7 mouse cellular contexts compared by ENCODE assay signal in genomic region chr13:14522906-14523269, GRCm38 (mm10). TPM values are rescaled to one million over a fixed set of nuclear protein-coding genes. Genes with fewer than 3 reads are reported as not detected.
DNase-seq lines count a peak whose midpoint lies in the region; ATAC-seq lines count a peak whose summit lies in the region.

Gene Hecw1, minus strand, starts transcription at chr13:14523228.

- H3K27ac ChIP-seq in forebrain, embryonic 13.5 days = peak within 1 kb of the TSS; percentile 83

- ATAC-seq in megakaryocyte, adult 5-6 weeks (ENCODE audit: poor library complexity, severe bottlenecking) = no peak
- ATAC-seq in forebrain, embryonic 13.5 days = peak; percentile 91

- peak within 1 kb of the TSS; percentile 85 for H3K4me3 ChIP-seq in megakaryocyte, embryonic 14.5 days (replicated peaks)
- H3K4me3 ChIP-seq in forebrain, embryonic 13.5 days = peak within 1 kb of the TSS; percentile 55

- WGBS in forebrain, embryonic 13.5 days = under 1% methylated on average over 13 of the region's 15 CpGs

- intact Hi-C loops in gastrocnemius, postnatal 14 days (cut with DNase I; ENCODE audit: low total_unique reads) = no loop called here

- H3K9me3 ChIP-seq in megakaryocyte, embryonic 14.5 days = peaks cover 13% of the 10 kb centered on the region
- H3K9me3 ChIP-seq in forebrain, embryonic 13.5 days (replicated peaks) = no peaks in the 10 kb centered on the region

- H3K4me2 ChIP-seq in forebrain, embryonic 13.5 days = peak within 1 kb of the TSS; percentile 80

- peak in 1 of 2 experiments; percentile 64 for DNase-seq in layer of hippocampus, adult 8-10 months (ENCODE audit: low spot score in 2 of 2)
- DNase-seq in mesoderm, embryonic 11.5 days (ENCODE audit: low read depth, low spot score) = peak; percentile 47
- peak; percentile 44 for DNase-seq in testis, postnatal 10 days (ENCODE audit: low spot score)
- DNase-seq in gastrocnemius, postnatal 14 days = no peak

- peak within 1 kb of the TSS; percentile 77 for H3K9ac ChIP-seq in forebrain, embryonic 13.5 days

- H3K36me3 ChIP-seq in megakaryocyte, embryonic 14.5 days (replicated peaks; ENCODE audit: low read length) = no peaks in the 10 kb centered on the region
- H3K36me3 ChIP-seq in forebrain, embryonic 13.5 days (ENCODE audit: poor library complexity, severe bottlenecking) = no peaks in the 10 kb centered on the region

- peaks cover 35% of the 10 kb centered on the region for H3K27me3 ChIP-seq in megakaryocyte, embryonic 14.5 days (replicated peaks)
- H3K27me3 ChIP-seq in forebrain, embryonic 13.5 days = peaks cover 3% of the 10 kb centered on the region; the same call in 1 of the 2 replicates

- peaks cover 14% of the 10 kb centered on the region for H3K4me1 ChIP-seq in megakaryocyte, embryonic 14.5 days
- peaks cover 13% of the 10 kb centered on the region; the same call in 1 of the 2 replicates for H3K4me1 ChIP-seq in forebrain, embryonic 13.5 days

RNA-seq across cellular contexts. Expression of gene Hecw1, which starts in this region (rescaled TPM):
- 0.65 TPM in 1 of 2 replicates, not detected in the other for polyA plus RNA-seq in megakaryocyte, embryonic 14.5 days (2012; ENCODE audit: insufficient read depth, low replicate concordance)
- total RNA-seq in megakaryocyte, adult 5-6 weeks (2015) = not detected in 2 replicates
- not detected in 2 replicates for total RNA-seq in megakaryocyte, adult 5-6 weeks (2017)
- polyA plus RNA-seq in forebrain, embryonic 13.5 days (2015; fragmentation: Nextera tagmentation; extraction: Ambion mirVana) = 23.8 and 24.9 TPM in 2 replicates
- total RNA-seq in layer of hippocampus, adult 8-10 months (2022) = 10 to 100 TPM; 60.8 to 92.2 (median 69.4) TPM
- total RNA-seq in gastrocnemius, postnatal 14 days (2021) = under 1 TPM in 1 of 2 experiments, not detected in 1; 0.25 TPM

Comparison
In these comparisons a context has a peak if more than half of its experiments do, and no peak if none do; other contexts are left out.
1. RNA of gene Hecw1 (total RNA-seq): 60.8 to 92.2 TPM in layer of hippocampus, adult 8-10 months; 0.25 TPM in gastrocnemius, postnatal 14 days and not detected in megakaryocyte, adult 5-6 weeks; every median in the first group is over 10 times any median in the second.
2. RNA of gene Hecw1 (polyA plus RNA-seq): 23.8 to 24.9 TPM in forebrain, embryonic 13.5 days; 0.65 TPM in megakaryocyte, embryonic 14.5 days; every median in the first group is over 10 times any median in the second.